Mouse (Mus musculus) lung, postnatal 0 days (tissue): ENCODE measurements at regions not wholly inside any gene's neighbourhood (a gene's known extent, or its start where the extent isn't known, plus 50 kb on each side); places are given as distances from the start of the nearest gene placed in this dataset.

Source experiments
- ATAC-seq: fragments of 200-750 bp; cut with Nextera tagmentation; 2 replicates; pipeline ENCODE4 v1.8.0; 2017; ENCODE audit warnings: moderate library complexity
- DNase-seq: peaks from one replicate; pipeline ENCODE4 v3.0.0-alpha.2; 2016; ENCODE audit warnings: low spot score
- H3K27ac ChIP-seq: fragments of 300-500 bp; sonication (generic); 2 replicates; pipeline ENCODE4 v1.5.1; 2014; ENCODE audit warnings: antibody characterized with exemption, mild to moderate bottlenecking, low read length, mixed read lengths
- H3K27me3 ChIP-seq: fragments of 300-500 bp; sonication (generic); replicated peaks from 2 replicates; pipeline ENCODE4 v1.6.1; 2014; ENCODE audit warnings: low read length, mixed read lengths; ENCODE audit not compliant: insufficient read depth
- H3K36me3 ChIP-seq: fragments of 300-500 bp; sonication (generic); 2 replicates; pipeline ENCODE4 v1.6.1; 2014; ENCODE audit warnings: low read length, mixed read lengths; ENCODE audit not compliant: insufficient read depth
- H3K4me1 ChIP-seq: fragments of 300-500 bp; sonication (generic); 2 replicates; pipeline ENCODE4 v1.6.1; 2014; ENCODE audit warnings: antibody characterized with exemption, low read depth, low read length, mixed read lengths; ENCODE audit not compliant: insufficient read depth
- H3K4me2 ChIP-seq: fragments of 300-500 bp; sonication (generic); replicated peaks from 2 replicates; pipeline ENCODE4 v1.6.1; 2014; ENCODE audit warnings: low read depth, mild to moderate bottlenecking, low read length, moderate library complexity, mixed read lengths
- H3K4me3 ChIP-seq: fragments of 300-500 bp; sonication (generic); 2 replicates; pipeline ENCODE4 v1.5.1; 2014; ENCODE audit warnings: low read depth, low read length
- H3K9ac ChIP-seq: fragments of 300-500 bp; sonication (generic); replicated peaks from 2 replicates; pipeline ENCODE4 v1.6.1; 2014; ENCODE audit warnings: low read depth, mild to moderate bottlenecking
- H3K9me3 ChIP-seq: fragments of 300-500 bp; sonication (generic); 2 replicates; pipeline ENCODE4 v1.6.1; 2016; ENCODE audit warnings: low read length, mixed read lengths
- CTCF ChIP-seq: IDR thresholded peaks from 2 replicates; pipeline ENCODE4 v1.5.1; 2016; ENCODE audit warnings: antibody characterized with exemption, mild to moderate bottlenecking
- EP300 ChIP-seq: IDR thresholded peaks from 2 replicates; pipeline ENCODE4 v1.6.1; 2016; ENCODE audit warnings: antibody characterized with exemption, mild to moderate bottlenecking, control low read depth
- WGBS: fragments of 180-500 bp; shearing (Covaris S2); extraction: QIAGEN DNeasy Blood & Tissue Kit; methylation state at CpG from one replicate; pipeline ENCODE4 v1.1.7; 2014; 5-methylcytosine and 5-hydroxymethylcytosine counted together

DNA sequence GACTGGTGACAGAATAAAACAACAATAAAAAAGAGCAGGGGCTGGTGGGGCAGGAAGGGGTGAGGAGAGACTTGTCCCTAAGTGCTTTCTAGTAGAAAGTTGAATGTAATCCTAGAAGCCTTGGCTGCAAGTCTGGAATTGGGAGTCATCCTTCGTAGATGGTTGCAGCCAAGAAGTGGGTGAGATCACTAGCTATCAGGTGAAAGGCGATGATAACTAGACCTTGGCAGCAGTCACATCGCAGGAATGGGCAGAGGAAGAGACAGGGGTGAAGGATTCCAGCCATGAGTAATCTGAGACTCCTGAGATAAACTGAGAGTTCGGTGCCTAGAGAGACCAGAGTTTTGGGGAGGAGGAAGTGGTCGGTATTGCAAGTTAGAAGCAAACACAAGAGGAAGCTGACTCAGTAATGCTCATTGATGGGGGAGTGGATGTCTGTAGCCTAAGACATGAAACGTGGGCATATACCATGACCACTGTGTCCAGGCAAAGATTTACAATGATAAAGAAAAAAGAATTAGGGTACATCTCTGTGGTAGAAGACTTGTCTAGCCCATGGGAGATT lies 73.1 kb upstream of the Lifr start:
- 51% methylated on average over 6 of the region's 6 CpGs for WGBS

GRCm38 (mm10) chr15:7022660-7023059 lies 67.8 kb upstream of the Lifr start:
- no peaks in the 10 kb centered on the region for H3K9me3 ChIP-seq
- DNase-seq = no peak

More for the DNA sequence above, 73.1 kb upstream of the Lifr start:
- DNase-seq (peak; percentile 25), ATAC-seq (no peak)
- H3K9me3 ChIP-seq = no peaks in the 10 kb centered on the region
- H3K27ac ChIP-seq = no peak overlapping the region
- H3K9ac ChIP-seq = no peak overlapping the region
- H3K27me3 ChIP-seq = no peaks in the 10 kb centered on the region
- H3K4me2 ChIP-seq = no peak overlapping the region
- TF ChIP-seq CTCF (no peak), EP300 (no peak)
- no peak overlapping the region for H3K4me3 ChIP-seq
- no peaks in the 10 kb centered on the region for H3K36me3 ChIP-seq
- no peaks in the 10 kb centered on the region for H3K4me1 ChIP-seq

GRCm38 (mm10) chr15:7025194-7025593 lies 65.2 kb upstream of the Lifr start:
- ATAC-seq = no peak
- Histone ChIP-seq H3K27me3 (no peaks in the 10 kb centered on the region), H3K4me2 (no peak overlapping the region), H3K27ac (no peak overlapping the region), H3K4me1 (no peaks in the 10 kb centered on the region), H3K36me3 (no peaks in the 10 kb centered on the region), H3K9me3 (no peaks in the 10 kb centered on the region), H3K9ac (no peak overlapping the region), H3K4me3 (no peak overlapping the region)
- DNase-seq = no peak
- WGBS = 51% methylated on average over 4 of the region's 4 CpGs
- TF ChIP-seq EP300 (no peak), CTCF (no peak)

More at GRCm38 (mm10) chr15:7022660-7023059, 67.8 kb upstream of the Lifr start:
- Histone ChIP-seq H3K4me1 (no peaks in the 10 kb centered on the region), H3K36me3 (no peaks in the 10 kb centered on the region), H3K4me3 (no peak overlapping the region), H3K9ac (no peak overlapping the region), H3K27me3 (no peaks in the 10 kb centered on the region), H3K27ac (no peak overlapping the region), H3K4me2 (no peak overlapping the region)
- TF ChIP-seq CTCF (no peak), EP300 (no peak)
- ATAC-seq = no peak

GRCm38 (mm10) chr15:7031297-7032043 lies 58.9 kb upstream of the Lifr start:
- ATAC-seq = no peak
- Histone ChIP-seq H3K4me1 (no peaks in the 10 kb centered on the region), H3K4me2 (no peak overlapping the region), H3K36me3 (no peaks in the 10 kb centered on the region), H3K9ac (no peak overlapping the region), H3K27ac (no peak overlapping the region), H3K4me3 (no peak overlapping the region), H3K9me3 (no peaks in the 10 kb centered on the region), H3K27me3 (no peaks in the 10 kb centered on the region)
- WGBS = 42% methylated on average over 6 of the region's 6 CpGs
- TF ChIP-seq CTCF (no peak), EP300 (no peak)
- peak; percentile 36 for DNase-seq

- ATAC-seq = no peak
- TF ChIP-seq EP300 = no peak
- TF ChIP-seq CTCF = no peak
- H3K4me2 ChIP-seq = no peak overlapping the region
- no peaks in the 10 kb centered on the region for H3K4me1 ChIP-seq
- H3K36me3 ChIP-seq = no peaks in the 10 kb centered on the region
- 72% methylated on average over 8 of the region's 8 CpGs for WGBS
- H3K9ac ChIP-seq = no peak overlapping the region
- no peaks in the 10 kb centered on the region for H3K9me3 ChIP-seq
- DNase-seq = no peak
- H3K27me3 ChIP-seq = no peaks in the 10 kb centered on the region
- H3K27ac ChIP-seq = no peak overlapping the region
- H3K4me3 ChIP-seq = no peak overlapping the region
Measured at GRCm38 (mm10) chr15:7037475-7037874, 52.9 kb upstream of the Lifr start.

- H3K9ac ChIP-seq = no peak overlapping the region
- DNase-seq (peak; percentile 47), ATAC-seq (peak; percentile 47; the same call in 1 of the 2 replicates)
- no peaks in the 10 kb centered on the region for H3K27me3 ChIP-seq
- no peaks in the 10 kb centered on the region; the same call in 1 of the 2 replicates for H3K4me1 ChIP-seq
- no peaks in the 10 kb centered on the region for H3K36me3 ChIP-seq
- H3K4me2 ChIP-seq = no peak overlapping the region
- no peaks in the 10 kb centered on the region for H3K9me3 ChIP-seq
- no peak overlapping the region for H3K27ac ChIP-seq
- 70% methylated on average over 5 of the region's 5 CpGs for WGBS
- TF ChIP-seq EP300 (no peak), CTCF (peak; percentile 53)
- H3K4me3 ChIP-seq = no peak overlapping the region
Measured at GRCm38 (mm10) chr15:7039119-7039518, 51.3 kb upstream of the Lifr start.
